Mouse (Mus musculus) testis, postnatal 14 days (tissue): Measurements from ENCODE around the gene Paxbp1.

Source experiments
- DNase-seq: peaks from one replicate; pipeline ENCODE4 v3.0.0; 2021; ENCODE audit warnings: low spot score

Gene Paxbp1

GRCm38 (mm10) chr16:90996327-90997243 is 47.8 kb downstream of the Paxbp1 start:
- no peak for DNase-seq

GRCm38 (mm10) chr16:90995498-90995897 is 48.8 kb downstream of the Paxbp1 start:
- DNase-seq = no peak

GRCm38 (mm10) chr16:90995023-90995422 is 49.3 kb downstream of the Paxbp1 start:
- DNase-seq = no peak

DNA sequence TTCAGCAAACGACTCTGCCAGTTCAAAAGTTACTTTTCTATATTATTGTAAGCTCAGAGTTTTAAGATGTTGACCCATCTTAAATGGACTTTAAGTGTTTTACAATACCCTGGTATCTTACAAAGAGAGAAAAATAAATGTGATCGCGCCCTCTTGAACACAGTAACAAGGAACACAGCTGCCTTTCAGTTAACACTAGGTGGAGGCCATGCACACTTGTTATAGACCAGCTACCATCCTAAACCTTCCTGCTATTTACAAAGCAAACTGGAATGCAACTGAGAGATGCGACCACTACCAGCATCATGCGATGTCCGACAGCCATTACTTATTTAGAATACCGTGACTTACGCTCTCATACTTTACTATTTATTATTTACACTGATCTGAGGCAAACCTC is 55.2 kb downstream of the Paxbp1 start:
- no peak for DNase-seq

DNA sequence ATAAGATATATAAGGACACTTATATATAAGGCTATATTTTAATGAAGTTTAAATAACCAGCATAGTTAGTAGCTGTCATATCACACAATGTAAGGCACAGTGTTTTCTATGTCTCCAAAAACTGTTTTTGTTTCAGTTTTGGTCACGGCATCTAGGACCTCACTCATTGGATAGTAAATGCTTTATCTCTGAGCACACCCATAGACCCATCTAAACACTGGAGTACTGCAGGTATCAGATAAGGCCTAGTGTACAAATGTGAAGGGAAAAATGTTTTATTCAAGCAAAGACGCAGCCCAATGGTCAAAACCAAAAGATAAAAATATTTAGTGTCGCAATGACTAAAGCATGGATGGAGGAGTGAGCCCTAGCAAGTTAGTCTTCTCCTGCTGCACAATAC is 55.7 kb downstream of the Paxbp1 start:
- no peak for DNase-seq

GRCm38 (mm10) chr16:90988039-90988438 is 56.3 kb downstream of the Paxbp1 start:
- no peak for DNase-seq

DNA sequence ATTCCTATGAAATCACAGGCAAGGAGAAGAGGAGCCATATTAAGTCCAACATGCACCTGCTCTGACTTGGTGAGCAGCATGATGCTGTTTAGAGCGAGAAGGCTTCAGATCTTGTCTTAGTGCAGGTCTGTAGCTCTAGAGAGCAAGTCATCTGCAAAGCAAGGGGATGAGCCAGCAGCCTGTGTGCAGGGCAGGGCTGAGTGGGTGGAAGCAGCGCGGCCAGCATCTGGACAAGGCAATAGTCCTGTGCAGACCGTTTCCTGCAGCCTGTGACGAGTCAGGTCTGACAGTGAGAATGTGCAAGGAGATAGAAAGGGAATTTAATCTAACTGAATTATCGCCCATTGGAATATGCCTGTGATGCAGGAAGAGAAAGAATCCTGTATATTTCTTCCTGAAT is 73.3 kb downstream of the Paxbp1 start:
- no peak for DNase-seq

GRCm38 (mm10) chr16:90966241-90966640 is 78.1 kb downstream of the Paxbp1 start:
- no peak for DNase-seq

GRCm38 (mm10) chr16:90964302-90964701 is 80.0 kb downstream of the Paxbp1 start:
- no peak for DNase-seq
